Mouse (Mus musculus) embryo, embryonic 11 days (tissue): Measurements from ENCODE around the gene Eef1akmt4.
"Not testable (repeated sequence)": the region's sequence is repeated elsewhere in the genome, so short reads cannot be mapped to it uniquely, and the experiment has no call there.

Experiments used
- DNase-seq: peaks from one replicate; pipeline ENCODE4 v3.0.0-alpha.2; 2015

Gene Eef1akmt4

DNA sequence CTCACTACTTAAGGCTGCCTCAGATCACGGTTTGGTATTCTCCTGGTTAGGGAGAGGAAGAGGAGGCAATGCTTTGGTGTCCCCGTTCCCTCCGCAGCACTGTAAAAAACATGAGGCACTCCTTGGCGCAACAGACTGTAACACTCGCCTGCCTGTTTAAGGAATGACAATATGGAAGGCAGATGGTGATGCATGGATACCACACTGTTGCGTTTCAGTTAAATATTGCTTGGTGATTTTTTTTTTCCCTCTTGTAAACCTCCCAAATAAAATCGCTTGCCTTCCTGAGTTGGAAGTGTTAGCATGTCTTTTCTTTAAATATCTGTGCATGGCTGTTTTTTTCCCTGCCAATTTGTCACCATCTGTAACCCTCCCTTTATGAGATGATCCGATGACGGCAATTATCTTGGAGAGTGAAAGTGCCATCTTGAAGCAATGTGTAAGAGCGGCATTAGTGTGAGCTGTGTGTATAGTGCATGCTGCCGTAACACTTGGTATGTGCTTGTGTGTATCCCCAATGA is 17.5 kb downstream of the Eef1akmt4 start:
- DNase-seq = no peak

DNA sequence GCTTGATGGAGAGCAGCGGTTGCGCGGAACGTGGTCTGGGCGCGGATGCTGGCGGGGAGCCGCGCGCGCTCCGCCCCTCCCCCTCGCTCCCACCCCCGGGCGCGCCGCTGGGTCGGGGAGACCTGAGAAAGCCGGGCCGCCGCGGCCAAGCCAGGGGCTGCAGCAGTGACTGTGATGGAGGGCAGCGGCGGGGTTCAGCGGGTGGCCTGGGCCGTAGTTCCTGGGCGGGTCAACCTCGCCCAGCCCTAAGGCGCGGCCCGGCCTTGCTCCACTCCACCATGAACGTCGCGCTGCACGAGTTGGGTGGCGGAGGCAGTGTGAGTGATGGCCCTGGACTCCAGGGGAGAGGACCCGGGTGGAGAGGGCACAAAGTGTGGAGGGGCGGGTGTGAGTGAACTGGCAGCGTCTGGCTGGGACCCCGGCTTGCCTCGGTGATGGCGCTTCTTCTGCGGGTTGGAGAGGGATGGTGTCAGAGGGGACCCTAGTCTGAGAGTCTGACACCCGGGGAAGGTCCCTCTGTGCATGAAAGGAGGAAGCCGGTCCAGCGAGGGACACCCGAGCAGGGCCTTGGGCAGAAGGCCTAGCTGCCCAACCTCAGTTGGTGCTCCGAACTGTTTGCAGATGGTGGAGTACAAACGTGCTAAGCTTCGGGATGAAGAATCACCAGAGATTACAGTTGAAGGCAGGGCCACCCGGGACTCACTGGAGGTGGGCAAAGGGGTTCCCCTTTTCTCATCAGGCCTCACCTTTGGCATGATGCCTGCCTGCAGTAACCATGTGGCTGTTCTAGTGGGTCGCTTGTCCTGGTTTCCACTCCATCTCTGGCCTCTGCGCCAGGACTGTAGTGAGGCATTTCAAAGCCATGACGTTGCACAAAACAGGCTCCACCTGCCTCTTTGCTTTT is 18.6 kb downstream of the Eef1akmt4 start, which contains the start of gene Ece2:
Gene Ece2 (plus strand): TSS at position 98 of the 904 bp plus-strand sequence.
- DNase-seq = peak; percentile 67

DNA sequence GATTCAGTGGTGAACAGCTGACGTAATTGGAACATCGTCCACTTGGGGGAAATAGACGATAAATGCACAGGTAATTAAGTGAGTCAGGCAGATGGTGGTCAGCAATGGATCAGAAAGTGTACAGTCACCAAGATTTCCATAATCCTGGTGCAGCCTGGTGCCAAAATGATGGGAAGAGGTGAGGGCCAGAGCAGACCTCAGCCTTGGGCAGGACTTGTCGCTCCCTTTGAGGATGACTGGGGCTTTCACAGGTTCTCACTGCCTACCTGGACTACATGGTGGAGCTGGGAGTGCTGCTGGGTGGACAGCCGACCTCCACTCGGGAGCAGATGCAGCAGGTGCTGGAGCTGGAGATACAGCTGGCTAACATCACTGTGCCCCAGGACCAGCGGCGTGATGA is 26.0 kb downstream of the Eef1akmt4 start:
- no peak for DNase-seq

DNA sequence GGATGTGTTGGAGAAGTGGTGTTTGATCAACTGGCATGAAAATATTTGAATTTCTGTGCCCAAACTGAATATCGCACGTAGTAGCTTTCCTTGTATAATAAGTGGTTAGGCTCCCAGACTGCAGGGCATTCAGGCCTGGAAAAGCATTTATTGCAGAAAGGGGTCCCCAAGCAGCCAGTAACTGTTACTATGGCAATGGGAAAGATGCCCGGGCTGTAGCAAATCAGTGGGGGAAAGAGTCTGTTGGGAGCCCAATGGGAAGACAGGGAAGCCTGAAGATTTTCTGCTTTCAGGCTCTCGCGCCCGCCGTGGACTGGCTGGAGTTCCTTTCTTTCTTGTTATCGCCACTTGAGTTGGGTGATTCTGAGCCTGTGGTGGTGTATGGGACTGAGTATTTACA is 27.0 kb downstream of the Eef1akmt4 start:
- no peak for DNase-seq

DNA sequence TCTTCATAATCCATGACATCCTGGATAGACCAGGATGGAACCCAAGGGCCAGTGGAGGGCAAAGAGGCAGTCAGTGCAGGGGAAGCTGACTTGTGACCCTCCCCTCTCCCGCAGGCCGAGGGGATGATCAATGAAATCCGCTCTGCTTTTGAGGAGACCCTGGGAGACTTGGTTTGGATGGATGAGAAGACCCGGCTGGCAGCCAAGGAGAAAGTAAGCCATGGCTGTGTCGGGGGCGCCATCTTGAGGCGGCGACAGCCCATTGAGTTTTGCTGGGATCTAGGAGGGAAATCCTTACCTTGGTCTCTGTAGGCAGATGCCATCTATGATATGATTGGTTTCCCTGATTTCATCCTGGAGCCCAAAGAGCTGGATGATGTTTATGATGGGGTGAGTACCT is 30.8 kb downstream of the Eef1akmt4 start:
- DNase-seq = peak; percentile 80

DNA sequence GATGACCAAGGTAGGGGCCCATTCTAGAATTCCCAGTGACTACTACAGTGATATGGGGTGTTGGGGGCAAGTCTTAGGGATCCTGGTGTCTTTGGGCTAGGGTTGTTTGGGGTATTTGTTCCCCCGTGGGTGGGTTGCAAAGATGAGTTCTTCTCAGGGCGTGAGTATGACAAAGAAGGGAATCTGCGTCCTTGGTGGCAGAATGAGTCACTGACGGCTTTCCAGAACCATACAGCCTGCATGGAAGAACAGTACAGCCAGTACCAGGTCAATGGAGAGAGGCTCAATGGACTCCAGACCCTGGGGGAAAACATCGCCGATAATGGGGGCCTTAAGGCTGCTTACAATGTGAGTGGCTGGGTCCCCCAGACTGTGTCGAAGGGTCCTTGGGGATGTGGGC is 32.5 kb downstream of the Eef1akmt4 start:
- DNase-seq = no peak

DNA sequence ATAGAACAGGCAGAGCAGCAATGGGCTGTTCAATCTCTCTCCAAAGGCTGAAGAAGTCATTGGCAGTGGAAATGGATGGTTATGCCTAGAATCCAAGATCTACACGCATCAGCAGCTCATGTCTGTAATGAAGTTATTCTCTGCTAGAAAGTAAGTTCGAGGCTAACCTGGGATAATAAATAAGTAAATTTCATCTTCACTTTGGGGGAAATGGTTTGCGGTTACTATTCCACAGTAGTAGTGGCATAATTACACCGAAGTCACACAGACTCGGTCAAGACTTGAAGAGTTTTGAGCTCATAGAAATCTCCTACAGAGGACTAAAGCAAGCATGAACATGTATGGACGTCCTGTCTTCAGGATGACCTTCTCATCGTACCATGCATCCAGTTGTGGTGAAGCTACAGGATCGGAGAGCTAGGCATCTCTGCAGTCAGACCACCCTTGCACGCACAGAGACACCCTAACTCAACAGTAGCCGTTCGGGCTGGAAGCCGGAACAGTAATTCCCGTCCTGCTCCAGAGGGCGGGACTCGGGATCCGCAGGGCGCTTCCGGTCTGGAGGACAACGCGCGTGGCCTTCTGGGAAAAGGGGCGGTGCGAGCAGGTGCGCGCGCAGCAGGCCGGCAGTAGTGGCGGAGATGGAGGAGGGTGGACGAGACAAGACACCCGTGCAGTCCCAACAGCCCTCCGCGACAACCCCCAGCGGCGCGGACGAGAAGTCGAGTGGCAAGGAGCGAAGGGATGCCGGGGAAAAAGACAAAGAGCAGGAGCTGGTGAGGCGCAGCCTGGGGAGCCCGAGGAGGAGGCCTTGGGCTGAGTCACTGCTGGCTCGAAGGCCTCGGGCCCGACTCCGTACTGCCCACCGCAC is 39.9 kb downstream of the Eef1akmt4 start, which contains the start of gene Psmd2:
Gene Psmd2 (plus strand): TSS at position 577 of the 871 bp plus-strand sequence.
- DNase-seq = peak; percentile 97

DNA sequence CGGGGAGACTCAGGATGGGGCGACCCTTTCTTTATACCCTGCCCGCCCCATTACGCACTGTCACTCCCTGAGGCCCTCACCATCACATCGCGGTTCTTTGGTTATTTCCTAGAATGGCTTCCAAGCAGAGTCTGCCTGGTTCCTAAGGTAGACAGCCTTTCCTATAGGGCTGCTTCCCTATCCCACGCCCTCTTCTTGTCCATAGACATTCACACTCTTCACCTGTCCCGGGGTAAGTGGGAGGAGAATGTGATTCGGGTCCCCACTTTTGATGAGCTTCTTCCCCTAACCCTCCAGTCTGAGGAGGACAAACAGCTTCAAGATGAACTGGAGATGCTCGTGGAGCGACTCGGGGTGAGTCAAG is 40.5 kb downstream of the Eef1akmt4 start:
- DNase-seq = no peak

DNA sequence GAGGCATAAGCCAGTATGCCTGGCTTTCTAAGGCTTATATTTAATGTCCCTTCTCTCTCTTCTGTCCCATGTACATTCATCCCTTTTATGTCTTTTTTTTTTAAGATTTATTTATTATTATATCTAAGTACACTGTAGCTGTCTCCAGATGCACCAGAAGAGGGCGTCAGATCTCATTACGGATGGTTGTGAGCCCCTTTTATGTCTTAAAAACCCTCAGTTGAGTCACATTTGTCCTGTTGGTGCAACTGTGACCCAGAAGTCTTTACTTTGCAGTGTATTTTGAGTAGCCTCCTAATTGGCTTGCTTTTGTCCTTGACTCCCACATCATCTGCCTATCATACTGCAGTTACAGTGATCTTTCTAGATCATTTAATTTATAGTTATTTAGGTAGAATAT is 41.9 kb downstream of the Eef1akmt4 start:
- no peak for DNase-seq

DNA sequence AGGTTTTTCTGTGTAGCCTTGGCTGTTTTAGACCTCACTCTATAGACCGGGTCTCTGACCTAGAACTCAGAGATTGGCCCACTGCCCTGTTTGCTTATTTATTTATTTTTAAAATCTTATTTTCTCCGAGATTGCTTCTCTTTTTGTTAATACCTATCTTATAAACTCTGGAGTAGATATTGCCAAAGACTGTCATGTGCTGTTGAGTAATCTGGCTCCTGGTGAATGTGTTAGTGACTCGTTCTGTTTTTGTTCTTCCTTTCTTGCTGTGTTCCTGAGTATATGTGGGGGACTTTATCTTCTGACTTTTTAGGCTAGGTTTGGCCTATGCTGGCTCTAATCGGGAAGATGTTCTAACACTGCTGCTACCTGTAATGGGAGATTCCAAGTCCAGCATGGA is 46.3 kb downstream of the Eef1akmt4 start:
- DNase-seq = no peak

DNA sequence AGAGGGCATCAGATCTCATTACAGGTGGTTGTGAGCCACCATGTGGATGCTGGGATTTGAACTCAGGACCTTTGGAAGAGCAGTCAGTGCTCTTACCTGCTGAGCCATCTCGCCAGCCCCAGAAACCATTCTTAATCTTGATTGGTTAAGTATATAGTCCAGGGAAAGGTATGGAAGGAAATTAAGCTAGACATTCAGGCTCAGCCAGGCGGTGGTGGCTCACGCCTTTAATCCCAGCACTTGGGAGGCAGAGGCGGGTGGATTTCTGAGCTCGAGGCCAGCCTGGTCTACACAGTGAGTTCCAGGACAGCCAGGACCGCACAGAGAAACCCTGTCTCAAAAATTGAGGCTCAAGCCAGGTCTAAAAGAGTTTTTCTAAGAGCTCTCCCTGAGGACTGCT is 56.6 kb downstream of the Eef1akmt4 start, which contains the start of gene Eif4g1:
Gene Eif4g1 (plus strand): TSS at position 301 of the 400 bp plus-strand sequence.
- not testable (repeated sequence) for DNase-seq
